Mouse (Mus musculus): Measurements from ENCODE around the gene 4930404H24Rik.

4930404H24Rik gene

DNA sequence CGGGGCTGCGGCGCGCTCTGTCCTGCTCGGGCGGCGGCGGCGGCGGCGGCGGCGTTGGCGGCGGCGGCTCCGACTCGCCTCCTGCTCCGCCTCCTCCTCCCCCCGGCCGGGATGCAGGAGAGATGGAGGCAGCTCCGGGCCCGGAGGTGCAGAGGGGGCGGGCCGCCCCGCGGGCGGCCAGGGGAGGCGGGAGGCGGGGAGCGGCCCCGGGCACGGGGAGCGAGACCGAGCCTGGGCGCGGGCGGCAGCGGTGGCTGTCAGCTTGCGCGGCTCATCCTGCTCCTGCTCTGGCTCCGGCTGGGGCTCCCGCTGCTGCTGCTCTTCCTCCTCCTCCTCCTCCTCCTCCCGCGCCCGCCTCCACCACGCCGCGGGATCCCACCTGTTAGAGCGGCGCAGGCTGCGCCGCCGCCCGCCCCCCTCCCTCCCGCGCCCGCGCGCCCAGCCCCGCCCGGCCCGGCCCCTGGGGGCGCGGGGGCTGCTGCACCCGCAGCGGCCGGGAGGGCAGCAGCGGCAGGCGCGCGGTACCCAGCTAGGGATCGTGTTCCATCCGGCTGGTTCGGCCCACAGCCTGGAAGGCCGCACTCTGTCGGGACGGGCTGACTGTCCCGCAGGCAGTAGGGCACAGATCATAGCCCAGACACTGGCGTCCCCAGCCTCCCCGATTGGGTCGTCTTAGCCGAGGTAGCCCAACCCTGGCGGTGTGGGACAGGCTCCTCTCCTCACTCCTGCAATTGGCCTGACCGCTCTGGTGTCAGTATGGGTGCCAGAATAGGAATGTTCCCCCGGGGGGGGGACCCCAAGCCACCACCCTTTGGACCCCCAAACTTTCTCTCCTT is 37.6 kb downstream of the 4930404H24Rik start, which contains the start of gene Nol4l:
Gene Nol4l (minus strand): TSS at position 41 of the 836 bp plus-strand sequence.
- DNase-seq (ENCODE audit: low spot score in 2 of 2), result peak; percentile 52 to 67

DNA sequence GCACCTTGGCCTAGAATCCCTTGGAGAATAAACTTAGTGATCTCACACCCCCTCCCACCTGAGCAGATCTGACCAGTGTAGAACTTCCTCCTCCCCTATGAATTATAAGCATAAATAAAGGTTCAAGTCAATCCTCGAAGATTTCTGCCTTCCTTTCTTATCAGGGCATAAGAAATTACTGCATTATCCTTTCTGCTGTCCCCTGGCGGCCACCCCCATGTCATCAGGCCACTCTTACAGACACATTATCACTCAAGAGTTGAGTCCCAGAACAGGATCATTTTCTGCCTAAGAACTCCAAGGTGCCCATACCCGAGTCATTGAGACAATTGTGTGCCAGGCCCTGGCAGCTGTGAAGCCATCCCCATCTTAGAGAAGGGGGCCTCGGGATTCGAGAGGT is 38.4 kb downstream of the 4930404H24Rik start:
- DNase-seq (ENCODE audit: low spot score in 2 of 2), result no peak

DNA sequence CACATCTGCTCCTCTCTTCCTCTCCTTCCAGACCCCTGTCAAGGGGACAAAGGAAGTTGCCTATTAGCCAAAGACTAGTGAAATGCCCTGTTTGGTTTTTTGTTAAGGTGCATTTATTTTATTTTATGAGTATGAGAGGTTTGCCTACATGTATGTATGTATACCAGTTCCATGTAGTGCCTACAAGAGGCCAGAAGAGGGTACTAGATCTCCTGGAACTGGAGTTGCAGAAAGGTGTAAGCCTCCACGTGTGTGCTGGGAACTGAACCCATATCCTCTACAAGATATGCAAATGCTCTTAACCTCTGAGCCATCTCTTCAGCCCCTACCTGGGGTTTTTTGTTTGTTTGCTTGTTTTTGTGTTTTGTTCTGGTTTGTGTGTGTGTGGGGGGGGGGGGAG is 41.4 kb downstream of the 4930404H24Rik start:
- DNase-seq (ENCODE audit: low spot score in 2 of 2), result no peak

DNA sequence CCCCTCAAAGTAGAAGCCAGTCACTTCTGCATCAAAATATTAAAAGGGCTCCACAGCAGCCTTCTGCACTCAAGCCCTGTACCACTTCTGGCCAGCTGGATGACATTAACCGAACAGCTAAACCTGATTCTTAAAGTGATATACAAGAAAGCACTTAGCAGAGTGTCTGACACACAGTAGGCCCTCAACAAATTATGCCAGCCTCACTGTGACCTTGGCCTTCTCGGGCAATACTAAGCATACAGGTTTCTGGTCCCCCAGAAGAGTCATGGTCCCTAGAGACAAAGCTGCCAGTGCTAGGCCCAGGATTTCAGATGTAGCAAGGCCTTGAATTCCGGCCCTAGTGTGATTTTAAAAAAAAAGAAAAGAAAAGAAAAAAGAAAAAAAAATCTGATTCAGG is 46.3 kb downstream of the 4930404H24Rik start:
- no peak for DNase-seq (ENCODE audit: low spot score in 2 of 2)

DNA sequence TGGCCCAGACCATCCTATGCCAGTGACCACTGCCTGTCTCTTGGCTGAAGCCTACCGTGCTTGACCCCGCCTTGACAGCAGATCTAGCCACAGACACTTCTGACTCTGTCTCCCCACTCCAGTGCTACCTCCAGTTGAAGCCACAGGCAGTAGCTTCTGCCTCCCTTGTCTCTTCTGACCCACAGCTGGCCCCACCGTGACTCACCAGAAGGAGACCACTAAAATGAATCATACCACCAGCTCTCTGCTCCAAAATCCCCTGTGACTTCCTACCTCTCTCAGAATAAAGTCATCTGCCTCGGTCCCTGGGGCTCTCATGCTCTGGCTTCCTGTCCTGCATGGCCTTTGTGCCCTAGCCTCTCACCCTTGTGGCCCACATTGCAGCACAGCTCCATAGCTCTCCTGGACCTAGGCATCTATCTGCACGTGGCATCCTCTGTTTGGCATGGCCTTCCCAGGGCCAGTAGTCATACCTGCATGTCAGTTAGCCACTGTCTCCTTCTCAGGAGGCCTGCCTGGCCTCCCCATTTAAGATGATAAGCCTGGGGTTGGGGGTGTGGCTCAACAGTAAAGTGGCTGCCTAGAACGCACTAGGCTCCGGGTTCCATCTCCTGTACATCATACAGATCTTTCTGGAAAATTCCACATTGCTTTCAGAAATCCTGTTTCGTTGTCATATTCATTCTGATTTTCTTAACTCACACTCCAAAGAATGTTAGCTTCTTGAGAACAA is 50.5 kb downstream of the 4930404H24Rik start:
- no peak for DNase-seq (ENCODE audit: low spot score in 2 of 2)

Data from right cerebral cortex, postnatal 10 days (tissue).